ENCODE assay signal across 8 mouse cellular contexts in the genomic region with DNA sequence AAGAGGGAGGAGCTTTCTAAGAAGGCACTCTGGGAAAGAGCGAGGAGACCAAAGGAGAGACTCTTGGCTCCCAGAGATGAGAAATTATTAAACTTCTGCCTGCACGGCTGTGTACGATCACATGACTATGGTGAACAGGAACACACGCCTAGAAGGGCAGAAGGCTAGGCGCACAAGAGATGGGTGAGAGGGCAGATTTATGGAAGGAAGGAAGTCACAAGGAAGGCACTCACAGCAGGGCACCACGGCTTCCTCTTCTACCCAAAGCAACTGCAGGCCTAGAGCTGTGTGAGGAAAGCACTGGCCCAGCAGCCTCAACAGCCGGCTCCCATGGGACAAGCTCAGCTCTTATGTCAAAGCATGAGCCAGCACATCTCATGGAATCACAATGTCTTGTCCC. TPM values are rescaled to one million over a fixed set of nuclear protein-coding genes. Genes with fewer than 3 reads are reported as not detected.
DNase-seq lines count a peak whose midpoint lies in the region; ATAC-seq lines count a peak whose summit lies in the region.
"Had no signal": no experiment of that assay in that cellular context is flagged by ENCODE, and none has a peak within 500 bp of the region (broad histone marks: within the 10 kb centered on the region; RNA-seq: fewer than 3 reads in every experiment).

No protein-coding gene starts in this region.

- intact Hi-C loops in gastrocnemius, postnatal 14 days (cut with DNase I; ENCODE audit: low total_unique reads), result no loop called here

- 76% methylated on average over 7 of the region's 7 CpGs for WGBS in kidney, embryonic 15.5 days

- no peaks in the 10 kb centered on the region for H3K27me3 ChIP-seq in kidney, embryonic 15.5 days

- no peak overlapping the region for H3K27ac ChIP-seq in kidney, embryonic 15.5 days

- no peak overlapping the region for H3K9ac ChIP-seq in kidney, embryonic 15.5 days
- H3K9ac ChIP-seq: lung, embryonic 14.5 days had no signal

- H3K4me1 ChIP-seq in kidney, embryonic 15.5 days, result peaks cover 16% of the 10 kb centered on the region

- H3K36me3 ChIP-seq in kidney, embryonic 15.5 days, result peaks cover 78% of the 10 kb centered on the region

- ATAC-seq in kidney, embryonic 15.5 days (replicated peaks; ENCODE audit: low FRiP score), result no peak
- ATAC-seq in megakaryocyte progenitor cell, adult 5-6 weeks (replicated peaks; ENCODE audit: poor library complexity), result 0 out of 2 replicates have a peak, but pooled peaks have one; percentile 32

- peak; percentile 41 to 50 for DNase-seq in kidney, adult 8-10 months
- peak; percentile 50 for DNase-seq in adipocyte (ENCODE audit: low spot score)
- DNase-seq in gastrocnemius, postnatal 14 days, result peak; percentile 41
- DNase-seq in layer of hippocampus, adult 18-20 months (ENCODE audit: low spot score in 2 of 2), result no peak
- DNase-seq in layer of hippocampus, postnatal 10 days (ENCODE audit: low spot score in 2 of 2), result no peak
- DNase-seq: lung, embryonic 14.5 days had no signal

- no peaks in the 10 kb centered on the region for H3K9me3 ChIP-seq in kidney, embryonic 15.5 days (replicated peaks)

- no peak overlapping the region for H3K4me2 ChIP-seq in kidney, embryonic 15.5 days
- H3K4me2 ChIP-seq: lung, embryonic 14.5 days had no signal

- no peak overlapping the region for H3K4me3 ChIP-seq in kidney, embryonic 15.5 days (replicated peaks)

RNA-seq across cellular contexts. Expression of a gene that starts 15.0 kb away (rescaled TPM):
- 71.4 and 78.4 TPM in 2 replicates for polyA plus RNA-seq in kidney, embryonic 15.5 days (2015; fragmentation: Nextera tagmentation; extraction: Ambion mirVana)
- 10 to 100 TPM; 35.2 to 39.5 TPM for total RNA-seq in gastrocnemius, postnatal 14 days (2021)
- 27.1 and 34.8 TPM in 2 replicates for total RNA-seq in megakaryocyte progenitor cell, adult 5-6 weeks (2015)
- total RNA-seq in megakaryocyte progenitor cell, adult 5-6 weeks (2017), result 51.7 and 52.5 TPM in 2 replicates
- total RNA-seq in layer of hippocampus, adult 18-20 months (2021), result 100 to 1,000 TPM; 227 to 236 TPM
- 100 to 1,000 TPM; 203 to 226 TPM for total RNA-seq in layer of hippocampus, postnatal 10 days (2021)

RNA-seq across cellular contexts. Expression of a gene that starts 21.9 kb away (rescaled TPM):
- polyA plus RNA-seq in kidney, embryonic 15.5 days (2015; fragmentation: Nextera tagmentation; extraction: Ambion mirVana), result 34.2 and 37.8 TPM in 2 replicates
- 10 to 100 TPM; 21.8 to 23.8 TPM for total RNA-seq in gastrocnemius, postnatal 14 days (2021)
- total RNA-seq in megakaryocyte progenitor cell, adult 5-6 weeks (2015), result 37.4 and 42.1 TPM in 2 replicates
- total RNA-seq in megakaryocyte progenitor cell, adult 5-6 weeks (2017), result 15.9 and 16.1 TPM in 2 replicates
- total RNA-seq in layer of hippocampus, adult 18-20 months (2021), result 100 to 1,000 TPM; 214 to 227 TPM
- 100 to 1,000 TPM; 185 to 198 TPM for total RNA-seq in layer of hippocampus, postnatal 10 days (2021)

Comparison
In these comparisons a context has a peak if more than half of its experiments do, and no peak if none do; other contexts are left out.
1. DNase-seq: peak in kidney, adult 8-10 months (2 of 2), adipocyte (single experiment) and gastrocnemius, postnatal 14 days (single experiment); none in layer of hippocampus, adult 18-20 months (0 of 2) and layer of hippocampus, postnatal 10 days (0 of 2).
2. RNA of a gene that starts 21.9 kb away (total RNA-seq): 214 to 227 TPM in layer of hippocampus, adult 18-20 months and 185 to 198 TPM in layer of hippocampus, postnatal 10 days; 15.9 to 42.1 TPM in megakaryocyte progenitor cell, adult 5-6 weeks and 21.8 to 23.8 TPM in gastrocnemius, postnatal 14 days; every median in the first group is over 4 times any median in the second.